Mouse (Mus musculus) layer of hippocampus, postnatal 36 days (tissue): ENCODE measurements at regions not wholly inside any gene's neighbourhood (a gene's known extent, or its start where the extent isn't known, plus 50 kb on each side); places are given as distances from the start of the nearest gene placed in this dataset.
"Not testable (repeated sequence)": the region's sequence is repeated elsewhere in the genome, so short reads cannot be mapped to it uniquely, and the experiment has no call there.

Experiments used
- DNase-seq, 2 experiments: peaks; one replicate each; pipeline ENCODE4 v3.0.0; 2022

DNA sequence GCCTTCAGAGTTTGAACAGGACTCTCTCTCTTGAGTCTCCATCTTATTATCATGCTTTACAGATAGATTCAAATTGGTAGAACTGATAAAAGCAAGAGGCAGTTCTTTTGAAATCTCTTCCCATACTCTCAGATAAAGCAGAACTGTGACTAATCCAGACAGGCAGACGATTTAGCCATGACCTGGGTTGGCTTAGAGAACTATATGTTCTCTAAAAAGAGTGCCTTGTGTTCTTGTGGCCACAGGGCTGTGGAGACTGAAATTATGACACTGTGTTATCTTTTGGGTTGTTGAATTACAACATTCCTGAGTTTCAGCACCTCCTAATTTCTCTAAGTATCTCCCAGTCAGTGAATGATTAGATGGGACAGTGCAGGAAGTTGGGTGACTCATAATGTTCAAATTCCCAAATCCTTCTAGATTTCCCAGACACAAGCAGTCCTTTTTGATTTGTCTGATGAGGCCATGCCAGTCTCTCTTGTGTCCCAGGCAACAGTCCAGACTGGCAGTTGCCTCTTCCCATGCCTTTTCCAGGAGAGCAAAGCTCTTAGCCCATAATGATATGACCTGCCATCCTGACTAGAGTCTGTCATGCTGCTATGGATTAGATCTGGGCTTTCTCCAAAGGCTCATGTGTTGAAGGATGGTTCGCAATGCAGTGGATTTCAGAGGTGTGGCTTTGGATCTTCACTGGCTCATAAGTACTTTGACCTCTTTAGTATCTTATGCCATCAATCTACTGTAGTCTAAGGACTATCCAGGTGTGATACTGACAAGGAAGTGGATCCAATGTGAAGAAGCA, 66.4 kb upstream of the Tbl1xr1 start:
- no peak for DNase-seq

DNA sequence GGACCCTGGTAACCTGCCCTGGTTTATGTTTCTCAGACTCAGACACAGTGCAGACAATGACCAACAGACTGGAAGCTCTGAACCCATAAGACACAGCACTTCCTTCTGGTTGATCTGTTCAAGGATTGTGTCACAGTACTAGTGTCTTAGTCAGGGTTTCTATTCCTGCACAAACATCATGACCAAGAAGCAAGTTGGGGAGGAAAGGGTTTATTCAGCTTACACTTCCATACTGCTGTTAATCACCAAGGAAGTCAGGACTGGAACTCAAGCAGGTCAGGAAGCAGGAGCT, 65.8 kb upstream of the Tbl1xr1 start:
- DNase-seq = not testable (repeated sequence)

GRCm38 (mm10) chr3:22021360-22021935, 55.0 kb upstream of the Tbl1xr1 start:
- no peak for DNase-seq

DNA sequence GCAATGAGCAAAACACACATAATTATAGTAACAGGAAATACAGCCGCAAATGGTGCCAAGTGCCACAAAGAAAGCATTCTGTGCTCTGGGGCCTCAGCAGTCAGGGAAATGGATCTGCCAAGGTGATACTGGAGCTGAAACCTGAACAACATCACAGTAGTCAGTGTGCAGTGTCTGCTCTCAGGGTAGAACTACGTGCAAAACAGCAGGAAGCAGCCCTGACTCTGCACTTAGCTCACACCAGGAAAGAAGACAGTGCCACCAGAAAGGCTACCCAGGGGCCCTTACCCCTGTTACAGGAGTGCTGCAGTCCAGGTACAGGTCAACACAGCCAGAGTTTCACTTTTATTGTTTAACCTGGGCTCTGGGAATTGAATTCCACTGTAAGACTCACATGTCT, 54.0 kb upstream of the Tbl1xr1 start:
- no peak for DNase-seq

GRCm38 (mm10) chr3:22023049-22023448, 53.4 kb upstream of the Tbl1xr1 start:
- DNase-seq = no peak

GRCm38 (mm10) chr3:22023551-22023950, 52.9 kb upstream of the Tbl1xr1 start:
- no peak for DNase-seq

GRCm38 (mm10) chr3:22024200-22024599, 52.3 kb upstream of the Tbl1xr1 start:
- peak; percentile 4 to 17 for DNase-seq

DNA sequence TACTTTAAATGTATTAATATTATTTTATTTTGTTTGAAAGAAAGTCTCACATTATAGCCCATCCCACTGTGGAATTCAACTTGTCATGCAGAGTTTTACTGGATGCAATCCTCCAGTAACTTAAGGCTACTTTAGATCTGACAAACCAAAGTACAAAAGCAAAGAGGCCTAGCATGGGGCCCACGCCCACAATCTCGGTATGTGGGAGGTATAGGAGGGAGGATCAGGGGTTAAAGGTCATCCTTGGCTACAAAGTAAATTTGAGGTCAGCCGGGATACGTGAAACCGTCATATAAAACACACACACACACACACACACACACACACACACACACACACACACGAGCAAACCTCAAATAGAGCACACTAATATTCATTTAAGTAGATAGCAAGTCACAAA, 51.3 kb upstream of the Tbl1xr1 start:
- no peak for DNase-seq

DNA sequence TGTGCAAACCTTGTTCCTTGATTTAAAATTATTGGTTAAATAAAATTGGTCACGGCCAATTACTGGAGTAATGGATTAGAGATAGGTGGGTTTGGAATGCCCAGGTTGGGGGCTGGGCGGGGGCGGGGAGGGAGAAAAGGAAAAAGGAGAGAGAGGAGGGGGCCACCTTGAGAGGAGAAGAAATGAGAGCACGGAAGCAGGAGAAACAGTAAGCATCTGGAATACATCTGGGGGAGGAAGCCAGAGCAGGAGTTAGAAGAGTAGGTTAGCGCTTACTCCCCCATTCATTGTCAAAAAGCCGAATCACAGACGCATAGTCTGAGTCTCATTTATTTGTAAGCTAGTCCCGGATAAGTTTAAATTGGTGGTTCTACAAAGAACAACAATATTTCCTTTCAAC, 50.8 kb upstream of the Tbl1xr1 start:
- no peak for DNase-seq
